Mouse (Mus musculus) heart, postnatal 0 days (tissue): ENCODE measurements around the gene Hivep3. TPM values are rescaled to one million over a fixed set of nuclear protein-coding genes. Genes with fewer than 3 reads are reported as not detected.

ENCODE experiments used
- ATAC-seq: fragments of 200-750 bp; cut with Nextera tagmentation; 2 replicates; pipeline ENCODE4 v1.8.0; 2017; ENCODE audit warnings: low read depth, moderate number of reproducible peaks, moderate library complexity; ENCODE audit not compliant: insufficient read depth
- DNase-seq: peaks from one replicate; pipeline ENCODE4 v3.0.0-alpha.2; 2016; ENCODE audit warnings: low spot score
- H3K27ac ChIP-seq: fragments of 300-500 bp; sonication (generic); 2 replicates; pipeline ENCODE4 v1.5.1; 2014; ENCODE audit warnings: low read depth, mild to moderate bottlenecking
- H3K27me3 ChIP-seq: fragments of 300-500 bp; sonication (generic); 2 replicates; pipeline ENCODE4 v1.6.1; 2014; ENCODE audit warnings: low read length, mixed read lengths; ENCODE audit not compliant: control insufficient read depth, insufficient read depth
- H3K36me3 ChIP-seq: fragments of 300-500 bp; sonication (generic); replicated peaks from 2 replicates; pipeline ENCODE4 v1.6.1; 2014; ENCODE audit warnings: low read length, mixed read lengths; ENCODE audit not compliant: control insufficient read depth, insufficient read depth
- H3K4me1 ChIP-seq: fragments of 300-500 bp; sonication (generic); 2 replicates; pipeline ENCODE4 v1.6.1; 2014; ENCODE audit warnings: antibody characterized with exemption; ENCODE audit not compliant: control insufficient read depth, insufficient read depth
- H3K4me2 ChIP-seq: fragments of 300-500 bp; sonication (generic); 2 replicates; pipeline ENCODE4 v1.6.1; 2014; ENCODE audit warnings: low read depth, mild to moderate bottlenecking, low read length, moderate library complexity
- H3K4me3 ChIP-seq: fragments of 300-500 bp; sonication (generic); 2 replicates; pipeline ENCODE4 v1.5.1; 2014; ENCODE audit warnings: low read depth, low read length
- H3K9ac ChIP-seq: fragments of 300-500 bp; sonication (generic); replicated peaks from 2 replicates; pipeline ENCODE4 v1.6.1; 2014; ENCODE audit warnings: low read depth, low read length, mixed read lengths
- H3K9me3 ChIP-seq: fragments of 300-500 bp; sonication (generic); replicated peaks from 2 replicates; pipeline ENCODE4 v1.6.1; 2016; ENCODE audit warnings: low read length; ENCODE audit not compliant: control insufficient read depth
- CTCF ChIP-seq: IDR thresholded peaks from 2 replicates; pipeline ENCODE4 v1.5.1; 2016; ENCODE audit warnings: antibody characterized with exemption, control low read depth, low read depth
- EP300 ChIP-seq: IDR thresholded peaks from 2 replicates; pipeline ENCODE4 v1.6.1; 2016; ENCODE audit warnings: antibody characterized with exemption, low read depth
- WGBS: fragments of 180-500 bp; shearing (Covaris S2); extraction: QIAGEN DNeasy Blood & Tissue Kit; methylation state at CpG from one replicate; pipeline ENCODE4 v1.1.7; 2014; 5-methylcytosine and 5-hydroxymethylcytosine counted together
- polyA plus RNA-seq: library from polyadenylated mRNA; unstranded; fragments of >200 nt; fragmentation: Nextera tagmentation; extraction: Ambion mirVana; gene quantifications from 2 replicates; pipeline ENCODE4 v1.2.1, GENCODE M21; 2015
- total RNA-seq: library from RNA; depleted of rRNA; stranded (reverse); fragments of >200 nt; gene quantifications from 2 replicates; pipeline ENCODE4 v1.2.3, GENCODE M21; 2014; ENCODE audit warnings: low replicate concordance

Gene Hivep3
- total and polyA plus RNA-seq, 2 experiments from 2014 or later: 5.8 to 10.4 TPM

GRCm38 (mm10) chr4:119813500-119814184 lies 80.1 kb downstream of the Hivep3 start:
- DNase-seq: no peak
- 43% methylated on average over 5 of the region's 12 CpGs for WGBS
- Histone ChIP-seq H3K9me3 (no peaks in the 10 kb centered on the region), H3K27me3 (no peaks in the 10 kb centered on the region), H3K4me2 (peak overlapping the region; percentile 95), H3K9ac (no peak overlapping the region), H3K27ac (no peak overlapping the region), H3K4me3 (peak overlapping the region; percentile 76), H3K4me1 (peaks cover 33% of the 10 kb centered on the region), H3K36me3 (no peaks in the 10 kb centered on the region)
- TF ChIP-seq EP300 (no peak), CTCF (no peak)
- peak; percentile 18; the same call in 1 of the 2 replicates for ATAC-seq

GRCm38 (mm10) chr4:119814185-119815132 lies 80.9 kb downstream of the Hivep3 start:
- ATAC-seq (no peak; the same call in 1 of the 2 replicates), DNase-seq (peak; percentile 51)
- Histone ChIP-seq H3K27ac (peak overlapping the region; percentile 55), H3K4me2 (peak overlapping the region; percentile 95), H3K9me3 (no peaks in the 10 kb centered on the region), H3K9ac (peak overlapping the region; percentile 55), H3K36me3 (no peaks in the 10 kb centered on the region), H3K4me1 (peaks cover 33% of the 10 kb centered on the region), H3K27me3 (no peaks in the 10 kb centered on the region), H3K4me3 (peak overlapping the region; percentile 76)
- 2% methylated on average over 47 of the region's 47 CpGs for WGBS
- TF ChIP-seq EP300: no peak

GRCm38 (mm10) chr4:119815133-119815792 lies 81.7 kb downstream of the Hivep3 start:
- H3K27me3 ChIP-seq: no peaks in the 10 kb centered on the region
- peak overlapping the region; percentile 55 for H3K9ac ChIP-seq
- H3K4me1 ChIP-seq: peaks cover 33% of the 10 kb centered on the region
- ATAC-seq (no peak), DNase-seq (no peak)
- peak overlapping the region; percentile 55 for H3K27ac ChIP-seq
- H3K36me3 ChIP-seq: no peaks in the 10 kb centered on the region
- H3K4me2 ChIP-seq: peak overlapping the region; percentile 95
- no peaks in the 10 kb centered on the region for H3K9me3 ChIP-seq
- H3K4me3 ChIP-seq: peak overlapping the region; percentile 76
- TF ChIP-seq EP300 (no peak), CTCF (no peak)
- 25% methylated on average over 7 of the region's 7 CpGs for WGBS

GRCm38 (mm10) chr4:119815793-119816161 lies 82.2 kb downstream of the Hivep3 start:
- Histone ChIP-seq H3K4me3 (no peak overlapping the region), H3K4me1 (peaks cover 33% of the 10 kb centered on the region), H3K36me3 (no peaks in the 10 kb centered on the region), H3K4me2 (peak overlapping the region; percentile 95; the same call in 1 of the 2 replicates), H3K9me3 (no peaks in the 10 kb centered on the region), H3K27me3 (no peaks in the 10 kb centered on the region), H3K9ac (no peak overlapping the region), H3K27ac (no peak overlapping the region; the same call in 1 of the 2 replicates)
- ATAC-seq (no peak), DNase-seq (no peak)
- TF ChIP-seq CTCF (no peak), EP300 (no peak)

GRCm38 (mm10) chr4:119816620-119817356 lies 83.2 kb downstream of the Hivep3 start:
- TF ChIP-seq CTCF (no peak), EP300 (no peak)
- Histone ChIP-seq H3K9ac (no peak overlapping the region), H3K4me3 (no peak overlapping the region), H3K4me1 (peaks cover 33% of the 10 kb centered on the region), H3K4me2 (no peak overlapping the region), H3K9me3 (no peaks in the 10 kb centered on the region), H3K27me3 (no peaks in the 10 kb centered on the region), H3K27ac (peak overlapping the region; percentile 41; the same call in 1 of the 2 replicates), H3K36me3 (no peaks in the 10 kb centered on the region)
- no peak for DNase-seq
- peak; percentile 64 for ATAC-seq
- 33% methylated on average over 7 of the region's 7 CpGs for WGBS
